Mouse (Mus musculus): ENCODE measurements at regions not wholly inside any gene's neighbourhood (a gene's known extent, or its start where the extent isn't known, plus 50 kb on each side); places are given as distances from the start of the nearest gene placed in this dataset.
A peak's percentile ranks its signal among the peaks of the same experiment; 100 is the strongest.

DNA sequence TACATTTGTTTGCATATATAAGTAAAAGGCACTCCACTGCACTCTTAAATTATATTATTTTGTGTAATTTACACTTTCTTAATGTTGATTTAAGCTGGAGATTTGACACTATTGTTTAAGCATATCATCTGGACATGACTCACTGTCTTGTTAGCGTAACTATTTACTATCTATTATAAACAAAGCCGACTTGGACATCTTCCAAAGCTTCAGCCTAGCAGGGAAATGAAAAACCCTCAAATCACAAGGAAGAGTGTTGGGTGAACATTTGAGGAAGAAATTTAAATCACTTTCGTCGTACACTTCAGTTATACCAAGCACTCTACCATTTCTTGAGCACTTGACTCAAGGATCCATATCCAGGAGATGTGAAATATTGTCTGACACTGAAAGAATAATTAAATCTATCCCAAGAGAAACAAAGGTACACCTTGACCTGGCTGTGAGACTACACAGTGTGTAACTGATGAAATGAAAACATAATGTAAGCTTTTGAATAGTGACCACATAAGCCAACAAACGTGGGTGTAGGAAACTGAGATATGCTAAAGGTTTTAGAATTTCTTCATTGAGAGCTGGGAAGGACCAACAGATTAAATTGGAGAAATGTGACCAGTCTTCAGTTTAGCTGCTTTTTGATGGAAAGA, 160.0 kb upstream of the Ghr start:
- Histone ChIP-seq H3K9me3 (ENCODE audit: low read length) (no peaks in the 10 kb centered on the region), H3K9ac (no peak overlapping the region), H3K4me2 (ENCODE audit: low read depth) (no peak overlapping the region), H3K27ac (ENCODE audit: low read depth, low read length) (no peak overlapping the region), H3K4me1 (ENCODE audit: insufficient read depth) (no peaks in the 10 kb centered on the region), H3K4me3 (ENCODE audit: low read depth, low read length) (no peak overlapping the region), H3K27me3 (ENCODE audit: insufficient read depth, low read length) (no peaks in the 10 kb centered on the region), H3K36me3 (ENCODE audit: insufficient read depth) (no peaks in the 10 kb centered on the region)
- ATAC-seq (no peak), DNase-seq (no peak)
- 75% methylated on average over 5 of the region's 5 CpGs for WGBS
- no peak for TF ChIP-seq CTCF (IDR thresholded peaks at IDR 0.05; ENCODE audit: low read depth)

GRCm38 (mm10) chr15:3742191-3742590, 158.9 kb upstream of the Ghr start:
- WGBS: 94% methylated on average over 7 of the region's 7 CpGs
- H3K27ac ChIP-seq (ENCODE audit: low read depth, low read length): no peak overlapping the region
- no peaks in the 10 kb centered on the region for H3K36me3 ChIP-seq (ENCODE audit: insufficient read depth)
- no peak for TF ChIP-seq CTCF (IDR thresholded peaks at IDR 0.05; ENCODE audit: low read depth)
- H3K4me2 ChIP-seq (ENCODE audit: low read depth): no peak overlapping the region
- DNase-seq (no peak), ATAC-seq (no peak)
- H3K9me3 ChIP-seq (ENCODE audit: low read length): no peaks in the 10 kb centered on the region
- no peaks in the 10 kb centered on the region for H3K27me3 ChIP-seq (ENCODE audit: insufficient read depth, low read length)
- H3K4me3 ChIP-seq (ENCODE audit: low read depth, low read length): no peak overlapping the region
- no peak overlapping the region for H3K9ac ChIP-seq
- no peaks in the 10 kb centered on the region for H3K4me1 ChIP-seq (ENCODE audit: insufficient read depth)

DNA sequence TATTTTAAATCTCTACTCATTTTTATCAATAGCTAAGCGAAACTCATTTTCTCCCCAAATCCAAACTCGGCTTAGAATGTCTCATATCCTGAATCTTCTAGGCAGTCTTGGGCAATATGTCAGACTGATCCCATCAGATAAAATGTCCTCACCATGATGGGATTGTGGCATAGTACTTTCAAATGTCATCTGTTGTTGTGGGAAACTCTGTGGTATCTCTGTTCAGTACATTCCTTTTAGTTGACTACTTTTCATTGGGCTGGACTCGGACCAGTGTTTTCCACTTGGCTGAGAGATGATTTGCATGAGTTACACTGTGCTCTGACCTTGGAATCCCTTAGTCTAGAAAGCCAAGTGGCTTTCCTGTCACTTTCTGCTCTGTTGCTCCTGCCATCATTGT, 141.9 kb upstream of the Ghr start:
- DNase-seq (no peak), ATAC-seq (no peak)
- Histone ChIP-seq H3K4me3 (ENCODE audit: low read depth, low read length) (no peak overlapping the region), H3K27me3 (ENCODE audit: insufficient read depth, low read length) (no peaks in the 10 kb centered on the region), H3K36me3 (ENCODE audit: insufficient read depth) (no peaks in the 10 kb centered on the region), H3K9ac (no peak overlapping the region), H3K4me1 (ENCODE audit: insufficient read depth) (0 out of 2 replicates have a peak, but pooled peaks cover 3% of the 10 kb centered on the region), H3K27ac (ENCODE audit: low read depth, low read length) (no peak overlapping the region), H3K9me3 (ENCODE audit: low read length) (no peaks in the 10 kb centered on the region), H3K4me2 (ENCODE audit: low read depth) (no peak overlapping the region)
- no peak for TF ChIP-seq CTCF (IDR thresholded peaks at IDR 0.05; ENCODE audit: low read depth)
- 86% methylated on average over 3 of the region's 3 CpGs for WGBS

GRCm38 (mm10) chr15:3720668-3721340, 137.5 kb upstream of the Ghr start:
- Histone ChIP-seq H3K27me3 (ENCODE audit: insufficient read depth, low read length) (no peaks in the 10 kb centered on the region), H3K4me2 (ENCODE audit: low read depth) (no peak overlapping the region), H3K4me1 (ENCODE audit: insufficient read depth) (0 out of 2 replicates have a peak, but pooled peaks cover 3% of the 10 kb centered on the region), H3K36me3 (ENCODE audit: insufficient read depth) (no peaks in the 10 kb centered on the region), H3K27ac (ENCODE audit: low read depth, low read length) (no peak overlapping the region), H3K9me3 (ENCODE audit: low read length) (no peaks in the 10 kb centered on the region), H3K4me3 (ENCODE audit: low read depth, low read length) (no peak overlapping the region), H3K9ac (no peak overlapping the region)
- TF ChIP-seq CTCF (IDR thresholded peaks at IDR 0.05; ENCODE audit: low read depth): no peak
- 51% methylated on average over 6 of the region's 6 CpGs for WGBS
- DNase-seq (no peak), ATAC-seq (no peak)

GRCm38 (mm10) chr15:3711764-3712163, 128.5 kb upstream of the Ghr start:
- H3K9ac ChIP-seq: no peak overlapping the region
- ATAC-seq: no peak
- WGBS: 90% methylated on average over 1 of the region's 1 CpGs

GRCm38 (mm10) chr15:3707089-3708078, 124.1 kb upstream of the Ghr start:
- Histone ChIP-seq H3K27me3 (ENCODE audit: insufficient read depth, low read length) (no peaks in the 10 kb centered on the region), H3K4me2 (ENCODE audit: low read depth) (no peak overlapping the region), H3K27ac (ENCODE audit: low read depth, low read length) (no peak overlapping the region), H3K9me3 (ENCODE audit: low read length) (no peaks in the 10 kb centered on the region), H3K36me3 (ENCODE audit: insufficient read depth) (no peaks in the 10 kb centered on the region), H3K4me1 (ENCODE audit: insufficient read depth) (no peaks in the 10 kb centered on the region), H3K4me3 (ENCODE audit: low read depth, low read length) (no peak overlapping the region), H3K9ac (no peak overlapping the region)
- no peak for TF ChIP-seq CTCF (IDR thresholded peaks at IDR 0.05; ENCODE audit: low read depth)
- DNase-seq (peak; percentile 13), ATAC-seq (peak; percentile 69)
- WGBS: 78% methylated on average over 11 of the region's 11 CpGs

More at GRCm38 (mm10) chr15:3711764-3712163, 128.5 kb upstream of the Ghr start:
- H3K4me3 ChIP-seq (ENCODE audit: low read depth, low read length): no peak overlapping the region
- H3K4me2 ChIP-seq (ENCODE audit: low read depth): no peak overlapping the region
- H3K27me3 ChIP-seq (ENCODE audit: insufficient read depth, low read length): no peaks in the 10 kb centered on the region
- no peak for TF ChIP-seq CTCF (IDR thresholded peaks at IDR 0.05; ENCODE audit: low read depth)
- no peaks in the 10 kb centered on the region for H3K9me3 ChIP-seq (ENCODE audit: low read length)
- H3K27ac ChIP-seq (ENCODE audit: low read depth, low read length): no peak overlapping the region
- H3K4me1 ChIP-seq (ENCODE audit: insufficient read depth): no peaks in the 10 kb centered on the region
- no peaks in the 10 kb centered on the region for H3K36me3 ChIP-seq (ENCODE audit: insufficient read depth)
- no peak for DNase-seq
